Mouse (Mus musculus): ENCODE measurements at regions not wholly inside any gene's neighbourhood (a gene's known extent, or its start where the extent isn't known, plus 50 kb on each side); places are given as distances from the start of the nearest gene placed in this dataset.

- TF ChIP-seq POLR2AphosphoS2 (IDR thresholded peaks at IDR 0.05; ENCODE audit: insufficient read length, low read depth) (no peak), POLR2A (IDR thresholded peaks at IDR 0.05; ENCODE audit: insufficient read length, low read depth) (no peak), SRF (IDR thresholded peaks at IDR 0.05; ENCODE audit: control insufficient read depth, insufficient read length, low read depth) (no peak)
Observed at GRCm38 (mm10) chr12:13669453-13669852, 400.5 kb downstream of the Nbas start.
